Mouse (Mus musculus) brown adipose tissue, adult 24 weeks (tissue): ENCODE measurements at regions not wholly inside any gene's neighbourhood (a gene's known extent, or its start where the extent isn't known, plus 50 kb on each side); places are given as distances from the start of the nearest gene placed in this dataset.
"Not testable (repeated sequence)": the region's sequence is repeated elsewhere in the genome, so short reads cannot be mapped to it uniquely, and the experiment has no call there.

Experiments used
- H3K27ac ChIP-seq: fragments of 200-500 bp; replicated peaks from 2 replicates; pipeline ENCODE4 v1.5.1; 2012; ENCODE audit warnings: low read depth, mild to moderate bottlenecking, low read length
- H3K4me1 ChIP-seq: fragments of 200-500 bp; 2 replicates; pipeline ENCODE4 v1.6.1; 2012; ENCODE audit warnings: low read length, mixed read lengths; ENCODE audit not compliant: control insufficient read depth, insufficient read depth, insufficient read length
- H3K4me3 ChIP-seq: fragments of 200-500 bp; 2 replicates; pipeline ENCODE4 v1.5.1; 2012; ENCODE audit warnings: low read depth, mild to moderate bottlenecking, low read length, moderate library complexity; ENCODE audit not compliant: insufficient read depth

GRCm38 (mm10) chr2:10658317-10658716 lies 288.0 kb downstream of the Sfmbt2 start:
- Histone ChIP-seq H3K4me3 (no peak overlapping the region), H3K4me1 (no peaks in the 10 kb centered on the region)

DNA sequence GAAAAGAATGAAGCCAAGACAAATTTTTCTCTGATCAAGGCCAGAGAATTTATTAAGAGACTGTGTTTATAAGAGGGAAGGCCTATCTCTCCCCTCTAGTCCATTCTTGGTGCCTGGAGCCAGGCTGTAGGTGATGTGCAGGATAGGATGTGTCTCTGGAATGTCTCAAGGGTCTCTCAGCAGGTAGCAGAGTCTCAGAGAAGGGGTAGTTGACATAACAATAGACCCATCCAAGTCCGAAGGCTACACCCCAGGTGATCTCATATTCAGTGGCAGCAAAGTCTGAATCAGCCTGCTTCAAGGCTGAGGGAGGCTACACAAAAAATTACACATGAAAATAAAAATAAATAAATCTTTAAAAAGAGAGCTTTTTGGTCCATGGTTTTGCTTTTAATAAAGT lies 297.6 kb downstream of the Sfmbt2 start:
- not testable (repeated sequence) for H3K4me1 ChIP-seq, H3K27ac ChIP-seq, H3K4me3 ChIP-seq

More at GRCm38 (mm10) chr2:10658317-10658716, 288.0 kb downstream of the Sfmbt2 start:
- H3K27ac ChIP-seq = no peak overlapping the region

GRCm38 (mm10) chr2:10670423-10671298 lies 300.4 kb downstream of the Sfmbt2 start:
- no peak overlapping the region for H3K4me3 ChIP-seq
- no peak overlapping the region for H3K27ac ChIP-seq
- no peaks in the 10 kb centered on the region for H3K4me1 ChIP-seq

GRCm38 (mm10) chr2:10671299-10671632 lies 301.0 kb downstream of the Sfmbt2 start:
- no peaks in the 10 kb centered on the region for H3K4me1 ChIP-seq
- H3K4me3 ChIP-seq = no peak overlapping the region
- H3K27ac ChIP-seq = no peak overlapping the region

DNA sequence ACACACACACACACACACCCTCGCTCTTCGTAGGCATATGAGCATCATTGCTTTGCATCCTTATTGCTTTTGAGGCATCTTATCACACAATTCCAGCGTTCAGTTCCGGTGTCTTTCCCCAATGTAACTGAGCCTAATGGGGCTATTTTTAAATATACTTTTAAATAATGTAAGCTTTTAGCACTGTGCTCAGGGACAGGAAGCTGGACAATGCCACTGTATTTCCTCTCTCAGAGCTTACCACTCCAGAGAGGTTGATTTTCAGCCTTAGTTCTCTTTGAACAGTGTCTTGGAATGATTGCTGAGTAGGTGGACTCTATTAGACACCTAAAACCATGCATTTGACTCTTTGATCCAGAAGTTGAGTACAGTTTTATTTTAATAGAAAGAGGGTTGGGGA lies 301.9 kb downstream of the Sfmbt2 start:
- Histone ChIP-seq H3K4me1 (no peaks in the 10 kb centered on the region), H3K27ac (no peak overlapping the region), H3K4me3 (no peak overlapping the region)

DNA sequence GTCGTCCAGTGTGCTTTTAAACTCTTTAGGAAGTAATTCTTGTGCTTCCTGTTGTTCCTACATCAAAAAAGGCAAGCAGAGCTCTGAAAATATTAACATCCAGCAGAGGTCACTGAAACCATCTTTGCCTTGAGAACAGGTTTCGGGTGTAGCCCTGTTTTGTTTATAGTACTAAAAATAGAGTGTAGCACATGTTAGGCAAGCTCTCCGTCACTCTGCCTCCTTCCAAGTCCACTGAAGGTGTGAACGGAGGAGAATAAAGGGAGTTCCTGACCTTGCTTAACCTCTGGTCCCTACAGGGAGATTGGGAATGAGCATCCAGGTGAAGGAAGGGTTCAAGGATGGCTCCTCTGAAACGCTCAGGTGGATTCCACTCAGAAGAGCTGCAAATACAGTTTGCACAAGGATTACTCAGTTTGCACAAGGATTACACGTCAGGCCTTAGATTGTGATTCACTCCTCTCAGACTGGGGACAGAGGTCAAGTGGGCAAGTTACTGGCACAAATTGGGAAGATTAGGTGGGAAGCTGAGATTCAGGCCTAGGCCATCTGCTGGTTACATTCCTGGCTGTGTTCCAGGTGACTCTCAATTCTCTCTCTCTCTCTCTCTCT lies 304.5 kb downstream of the Sfmbt2 start:
- Histone ChIP-seq H3K27ac (no peak overlapping the region), H3K4me1 (no peaks in the 10 kb centered on the region), H3K4me3 (no peak overlapping the region)

DNA sequence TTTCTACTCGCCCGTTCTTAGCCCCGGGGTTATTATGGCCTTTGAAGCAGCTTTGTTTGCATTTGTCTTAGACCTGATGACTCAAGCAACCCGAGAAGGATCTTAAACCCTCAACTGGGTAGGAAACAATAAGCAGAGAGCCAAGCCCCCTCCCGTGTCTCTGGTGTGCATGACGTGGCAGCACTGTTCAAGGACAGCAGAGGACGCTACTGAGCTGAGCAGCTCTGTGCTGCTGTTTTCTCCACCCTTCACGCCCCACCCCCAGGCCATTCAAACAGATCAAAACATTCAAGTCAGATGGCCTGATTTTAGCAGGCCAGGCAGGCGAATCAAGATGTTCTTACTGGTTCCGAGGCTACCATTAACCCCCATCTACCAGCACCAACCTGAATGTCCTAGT lies 331.1 kb downstream of the Sfmbt2 start:
- Histone ChIP-seq H3K4me3 (no peak overlapping the region), H3K27ac (no peak overlapping the region), H3K4me1 (no peaks in the 10 kb centered on the region)

GRCm38 (mm10) chr2:10718366-10718765 lies 348.1 kb downstream of the Sfmbt2 start:
- Histone ChIP-seq H3K27ac (no peak overlapping the region), H3K4me3 (no peak overlapping the region), H3K4me1 (no peaks in the 10 kb centered on the region)

GRCm38 (mm10) chr2:10734337-10734736 lies 364.0 kb downstream of the Sfmbt2 start:
- not testable (repeated sequence) for H3K27ac ChIP-seq, H3K4me3 ChIP-seq, H3K4me1 ChIP-seq

DNA sequence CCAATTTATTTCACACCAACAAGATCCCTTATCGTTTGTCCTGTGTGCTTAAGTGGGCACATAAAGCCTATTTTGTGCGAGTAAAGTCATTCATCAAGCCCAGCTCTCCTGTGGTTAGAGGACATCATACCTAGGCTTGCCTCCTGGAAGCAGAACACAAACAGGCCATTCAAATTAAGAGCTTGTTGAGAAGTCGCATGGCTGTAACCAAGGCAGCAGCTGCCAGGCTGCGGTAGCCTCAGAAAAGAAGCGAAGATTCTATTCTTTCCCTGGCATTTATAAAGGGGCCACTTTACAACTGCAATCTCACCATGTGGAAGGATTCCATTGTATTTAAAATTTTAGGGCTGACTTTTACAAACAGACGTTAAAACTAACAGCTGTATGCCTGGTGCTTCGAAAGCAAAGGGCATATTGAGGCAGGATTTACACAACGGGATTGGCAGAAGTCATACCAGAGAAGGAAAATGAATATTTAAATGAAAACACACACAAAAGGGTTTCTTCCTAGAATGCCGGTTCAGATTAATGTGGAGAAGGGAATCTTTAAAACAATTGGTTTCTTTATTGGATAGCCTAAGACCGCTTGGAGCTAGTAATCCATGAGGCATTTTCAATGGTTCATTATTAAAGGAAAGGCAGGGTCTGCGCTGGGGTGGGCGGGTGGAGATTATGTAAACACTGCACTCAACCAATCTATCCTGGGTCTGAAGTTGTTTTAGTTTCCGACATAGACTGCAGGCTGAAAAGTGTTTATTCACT lies 366.6 kb downstream of the Sfmbt2 start:
- no peak overlapping the region for H3K4me3 ChIP-seq
- no peaks in the 10 kb centered on the region for H3K4me1 ChIP-seq
- H3K27ac ChIP-seq = no peak overlapping the region

GRCm38 (mm10) chr2:10737458-10737775 lies 367.1 kb downstream of the Sfmbt2 start:
- Histone ChIP-seq H3K4me3 (no peak overlapping the region), H3K27ac (no peak overlapping the region), H3K4me1 (no peaks in the 10 kb centered on the region)

DNA sequence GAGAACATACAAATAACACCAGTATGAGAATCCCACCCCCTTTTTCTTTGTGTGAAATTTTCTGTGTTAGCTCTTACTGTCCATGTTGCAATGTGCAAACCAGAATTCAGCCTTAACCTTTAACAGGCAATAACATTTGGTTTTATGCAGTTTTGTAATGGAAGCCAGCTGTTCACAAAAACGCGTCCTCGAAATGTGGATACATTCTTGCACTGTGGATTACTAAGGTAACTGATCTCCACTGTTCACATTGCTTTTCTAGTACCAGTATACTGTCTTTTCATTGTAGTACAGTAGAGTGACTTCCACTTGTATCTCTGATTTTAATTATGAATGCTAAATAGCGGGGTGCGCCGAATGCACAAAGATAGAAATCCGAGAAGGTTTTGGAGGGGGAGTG lies 374.8 kb downstream of the Sfmbt2 start:
- no peak overlapping the region for H3K27ac ChIP-seq

DNA sequence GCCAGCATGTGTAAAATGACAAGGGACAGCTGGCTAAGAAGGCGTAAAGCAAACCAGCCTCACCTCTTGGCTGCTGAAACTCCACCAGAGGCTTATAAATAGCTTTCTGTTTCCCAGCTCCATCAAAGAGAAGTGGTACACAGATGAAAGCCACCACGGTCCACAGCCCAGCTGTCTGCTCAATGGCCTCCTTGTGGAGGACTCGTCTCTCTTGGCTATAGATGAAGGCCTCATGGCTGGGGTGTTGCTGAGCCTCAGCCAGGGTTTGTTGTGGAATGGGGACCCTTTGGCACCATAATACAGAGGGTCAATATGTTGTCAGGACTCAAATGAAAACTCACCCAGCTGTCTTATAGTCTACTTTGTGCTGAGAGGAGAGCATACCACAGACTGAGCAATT lies 385.1 kb downstream of the Sfmbt2 start:
- H3K27ac ChIP-seq = no peak overlapping the region
- H3K4me3 ChIP-seq = no peak overlapping the region
- no peaks in the 10 kb centered on the region for H3K4me1 ChIP-seq

More for the DNA sequence above, 374.8 kb downstream of the Sfmbt2 start:
- Histone ChIP-seq H3K4me1 (no peaks in the 10 kb centered on the region), H3K4me3 (no peak overlapping the region)

GRCm38 (mm10) chr2:10757202-10757840 lies 387.0 kb downstream of the Sfmbt2 start:
- Histone ChIP-seq H3K27ac (no peak overlapping the region), H3K4me1 (no peaks in the 10 kb centered on the region), H3K4me3 (no peak overlapping the region)

- H3K27ac ChIP-seq = no peak overlapping the region
- H3K4me1 ChIP-seq = no peaks in the 10 kb centered on the region
- H3K4me3 ChIP-seq = no peak overlapping the region
Measured at GRCm38 (mm10) chr2:10757886-10758285, 387.6 kb downstream of the Sfmbt2 start.
